Mouse (Mus musculus): ENCODE measurements around the gene Mepce.
"Not testable (repeated sequence)": the region's sequence is repeated elsewhere in the genome, so short reads cannot be mapped to it uniquely, and the experiment has no call there.

Mepce gene

DNA sequence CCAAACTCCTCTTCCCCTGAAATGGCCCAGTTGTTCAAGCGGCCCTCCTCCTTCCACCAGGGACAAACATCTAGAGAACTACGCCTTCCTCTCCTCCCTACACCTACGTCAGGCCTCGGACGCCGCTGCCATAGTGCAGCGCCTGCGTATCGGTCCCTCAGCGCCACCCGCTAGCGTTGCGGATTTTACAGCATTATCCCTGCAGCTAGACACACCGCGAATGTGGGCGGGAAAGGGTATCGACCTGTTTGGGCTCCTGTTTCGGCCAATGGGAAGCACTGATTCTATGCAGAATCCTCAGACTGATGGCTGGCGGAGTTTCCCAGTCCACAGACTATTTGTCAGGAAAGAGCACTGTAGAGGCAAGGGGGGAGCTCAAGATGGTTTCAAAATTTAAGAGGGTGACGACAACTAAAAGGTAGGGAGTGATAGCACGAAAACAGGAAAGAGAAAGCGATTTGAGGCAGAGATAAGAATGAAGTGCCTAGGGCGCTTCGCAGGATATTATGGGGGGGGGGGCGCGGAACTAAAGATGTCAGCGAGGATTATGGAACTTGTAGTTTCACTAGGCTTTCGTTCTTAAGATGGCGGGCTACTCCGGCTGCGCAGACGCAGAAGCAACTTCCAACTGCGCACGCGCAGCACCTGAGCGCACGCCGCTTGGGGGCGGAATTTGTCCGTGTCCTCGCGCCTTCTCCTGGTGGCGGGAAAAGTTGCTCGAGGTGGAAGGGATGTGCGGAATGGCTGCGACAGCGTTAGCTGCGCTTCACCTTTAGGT, at the start of gene Mepce, which contains the start of gene Zcwpw1:
Gene Mepce (minus strand): TSS at position 505 of the 778 bp plus-strand sequence.
Gene Zcwpw1 (plus strand): TSS at position 648 of the 778 bp plus-strand sequence.
- DNase-seq: peak; percentile 95 to 96

- DNase-seq: not testable (repeated sequence)
Observed at GRCm38 (mm10) chr5:137837110-137837509, 49.7 kb upstream of the Mepce start.

- no peak for DNase-seq
Observed at GRCm38 (mm10) chr5:137836611-137837010, 49.2 kb upstream of the Mepce start.

GRCm38 (mm10) chr5:137835966-137836520, 48.6 kb upstream of the Mepce start, which contains the start of gene Pilra:
Gene Pilra, minus strand, starts transcription at chr5:137836281.
- not testable (repeated sequence) for DNase-seq

DNA sequence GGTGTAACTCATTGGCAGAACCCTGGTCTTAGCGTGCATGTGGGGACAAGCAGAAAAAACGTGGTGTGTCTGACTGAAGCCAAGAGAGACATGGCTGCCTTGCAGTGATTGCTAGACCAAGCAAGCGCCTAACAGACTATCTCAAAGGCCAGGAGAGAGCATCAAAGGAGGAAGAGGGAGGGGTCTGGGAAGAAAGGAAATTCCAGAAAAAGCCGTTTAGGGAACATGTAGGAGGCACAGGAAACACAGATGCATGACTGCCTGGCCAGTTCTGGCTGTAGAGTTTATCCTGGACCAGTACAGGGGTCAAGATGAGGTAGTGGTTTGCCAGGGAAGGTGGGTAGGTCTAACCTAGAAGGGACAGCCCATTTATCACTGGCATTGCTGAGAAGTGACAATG, 46.0 kb upstream of the Mepce start:
- DNase-seq: no peak

DNA sequence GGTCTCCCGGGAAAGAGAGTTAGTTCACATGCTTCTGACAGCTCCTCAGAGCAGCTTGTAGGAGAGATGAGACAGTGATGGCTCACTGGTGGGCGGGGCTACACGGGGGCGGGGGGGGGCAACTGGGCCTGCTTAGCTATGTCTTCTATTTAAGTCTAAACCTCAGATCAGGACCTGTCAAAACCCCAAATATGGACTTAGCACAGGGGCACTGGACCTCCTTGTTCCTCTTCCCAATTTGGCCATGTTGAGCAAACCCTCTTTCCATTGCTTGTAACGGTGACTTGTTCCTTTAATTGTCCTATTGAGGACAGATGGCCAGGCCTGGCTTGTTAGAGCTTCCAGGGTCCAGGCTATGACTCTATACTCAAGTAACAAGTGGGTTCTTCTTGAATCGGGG, 44.1 kb upstream of the Mepce start:
- DNase-seq: no peak

- no peak for DNase-seq
Observed at GRCm38 (mm10) chr5:137831106-137831505, 43.7 kb upstream of the Mepce start.

DNA sequence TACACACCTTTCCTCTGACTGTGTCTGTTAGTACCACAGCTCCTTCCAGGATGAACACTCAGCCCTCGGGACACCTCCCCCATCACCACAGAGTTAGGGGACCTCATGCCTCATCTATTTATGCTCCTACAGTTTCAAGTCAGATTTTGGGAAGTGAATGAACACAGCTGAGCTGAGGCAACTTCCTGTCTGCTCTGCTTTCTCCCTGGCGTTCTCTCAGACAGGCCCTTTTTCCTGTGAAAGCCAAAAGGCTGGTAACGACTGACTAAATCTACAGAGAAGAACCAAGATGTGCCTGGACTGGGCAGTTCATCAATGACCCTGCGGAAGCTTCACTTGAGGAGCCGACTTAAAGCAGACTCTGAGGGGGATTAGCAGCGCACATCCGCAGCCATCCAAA, 42.8 kb upstream of the Mepce start:
- no peak for DNase-seq

DNA sequence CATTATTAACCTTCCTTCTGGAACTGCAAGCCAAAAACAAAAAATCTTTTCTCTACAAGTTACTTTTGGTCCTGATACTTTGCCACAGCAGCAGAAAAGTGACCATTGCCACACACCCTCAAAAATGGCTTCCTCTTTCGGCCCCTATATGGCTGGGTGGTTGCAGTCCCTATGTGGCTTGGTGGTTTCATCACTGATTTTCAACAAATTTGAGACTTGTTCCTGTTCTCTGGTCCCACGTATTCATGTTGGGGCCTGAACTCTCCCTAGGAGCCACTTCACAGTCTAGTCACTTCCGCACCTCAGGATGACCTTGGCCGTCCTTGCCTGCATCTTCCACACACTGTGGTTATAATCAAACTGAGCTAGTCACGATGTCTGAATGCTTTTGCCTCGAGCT, 41.2 kb upstream of the Mepce start:
- DNase-seq: no peak

DNA sequence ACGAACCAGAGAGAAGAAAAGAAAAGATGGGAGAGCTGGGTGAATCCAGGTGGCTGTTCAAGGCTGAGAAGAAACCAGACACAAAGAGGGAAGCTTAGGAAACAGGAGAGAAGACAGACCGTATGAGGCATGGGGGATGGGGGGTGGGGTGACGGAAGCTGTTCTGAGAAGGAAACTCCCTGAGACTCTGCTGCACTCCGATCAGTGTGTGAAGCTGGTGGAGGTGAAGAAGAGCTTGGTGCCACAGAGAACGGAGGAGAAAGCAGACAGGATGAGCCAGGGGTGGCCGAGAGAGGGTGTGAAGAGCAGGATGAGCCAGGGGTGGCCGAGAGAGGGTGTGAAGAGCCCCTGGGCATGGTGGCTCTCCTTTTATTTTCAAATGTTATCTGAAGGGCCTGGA, 39.0 kb upstream of the Mepce start:
- no peak for DNase-seq

GRCm38 (mm10) chr5:137825971-137826370, 38.5 kb upstream of the Mepce start:
- no peak for DNase-seq

DNA sequence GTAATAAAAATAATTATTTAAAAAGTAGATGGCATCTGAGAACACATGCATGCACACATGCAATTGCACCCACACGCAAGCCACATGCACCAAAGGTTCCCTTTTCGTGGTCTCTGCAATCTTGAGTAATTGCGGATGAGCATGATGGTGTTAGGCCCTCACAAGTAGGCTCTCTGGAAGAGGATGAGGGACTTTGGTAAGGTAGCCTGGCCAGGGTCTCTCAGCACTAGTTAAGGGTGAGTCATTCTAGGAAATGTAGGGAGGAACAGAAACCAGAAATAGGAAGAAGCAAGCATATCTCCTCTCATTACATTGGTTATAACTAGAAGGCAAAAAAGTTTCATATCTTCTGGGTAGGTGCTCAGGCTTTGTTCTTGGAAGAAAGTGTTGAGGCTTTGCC, 37.6 kb upstream of the Mepce start:
- DNase-seq: no peak

- DNase-seq: no peak
Observed at GRCm38 (mm10) chr5:137823455-137824045, 36.1 kb upstream of the Mepce start.

DNA sequence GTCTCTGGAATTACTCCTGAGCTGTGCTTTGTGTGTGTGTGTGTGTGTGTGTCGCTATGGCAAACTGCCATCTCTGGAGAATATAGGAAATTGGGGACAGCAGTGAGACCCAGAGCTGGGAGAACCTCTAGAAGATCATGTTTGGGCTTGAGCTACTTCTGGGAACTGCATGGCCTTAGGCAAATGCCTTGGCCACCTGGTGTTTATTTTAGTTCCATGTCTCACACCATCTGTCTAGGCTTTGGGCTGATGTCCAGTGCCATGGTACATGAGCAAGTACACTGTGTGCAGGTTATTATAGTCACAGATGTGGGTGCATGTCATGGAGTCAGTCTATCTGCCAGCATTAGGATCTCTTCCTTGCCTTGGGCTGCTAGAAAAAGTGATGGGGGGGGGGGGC, 35.1 kb upstream of the Mepce start:
- DNase-seq: no peak

GRCm38 (mm10) chr5:137822126-137822525, 34.7 kb upstream of the Mepce start:
- DNase-seq: no peak

- DNase-seq: no peak
Observed at GRCm38 (mm10) chr5:137817466-137818222, 30.2 kb upstream of the Mepce start.

GRCm38 (mm10) chr5:137808316-137808715, 20.9 kb upstream of the Mepce start:
- no peak for DNase-seq

- DNase-seq: no peak
Observed at GRCm38 (mm10) chr5:137806158-137806557, 18.7 kb upstream of the Mepce start.

DNA sequence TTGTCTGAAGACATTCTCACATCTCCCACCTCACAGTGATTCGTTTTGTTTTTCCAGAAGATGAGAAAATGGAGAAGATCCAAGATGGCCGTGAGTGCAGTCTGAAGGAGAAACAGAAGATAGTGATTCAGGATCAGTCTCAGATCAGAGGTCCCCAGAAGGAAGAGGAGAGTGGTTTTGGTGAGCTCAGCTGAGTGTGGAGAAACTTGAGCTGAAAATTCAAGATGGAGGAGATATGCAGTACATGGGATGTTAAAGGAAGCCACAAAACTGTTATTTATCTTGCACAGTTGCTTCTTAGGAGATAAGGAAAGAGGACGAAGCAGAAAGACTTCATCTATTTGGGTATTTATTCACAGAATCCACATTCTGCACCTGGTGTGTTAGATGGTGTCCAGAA, 13.5 kb upstream of the Mepce start:
- DNase-seq: no peak

DNA sequence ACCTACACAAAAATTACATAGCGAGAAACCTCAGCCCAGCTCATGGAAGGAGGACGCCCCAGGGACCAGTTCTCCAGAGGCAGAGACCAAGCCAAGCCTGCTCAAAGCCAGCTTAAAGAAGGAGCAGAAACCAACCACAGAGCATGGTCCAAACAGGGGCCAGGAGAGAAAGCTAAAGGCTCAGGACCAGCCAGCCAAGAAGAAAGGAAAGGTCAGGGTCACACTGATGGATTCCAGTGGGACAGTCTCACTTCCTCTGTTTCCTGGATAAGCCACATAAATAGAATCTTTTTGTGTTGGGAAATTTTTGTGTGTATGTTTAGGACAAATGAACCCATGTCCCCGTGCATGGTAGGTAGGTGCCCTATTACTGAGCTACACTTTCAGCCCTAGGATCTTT, 9.2 kb upstream of the Mepce start:
- DNase-seq: no peak

GRCm38 (mm10) chr5:137791553-137791952, 4.1 kb upstream of the Mepce start:
- DNase-seq: no peak

GRCm38 (mm10) chr5:137788946-137789531, 1.6 kb upstream of the Mepce start:
- DNase-seq: no peak

DNA sequence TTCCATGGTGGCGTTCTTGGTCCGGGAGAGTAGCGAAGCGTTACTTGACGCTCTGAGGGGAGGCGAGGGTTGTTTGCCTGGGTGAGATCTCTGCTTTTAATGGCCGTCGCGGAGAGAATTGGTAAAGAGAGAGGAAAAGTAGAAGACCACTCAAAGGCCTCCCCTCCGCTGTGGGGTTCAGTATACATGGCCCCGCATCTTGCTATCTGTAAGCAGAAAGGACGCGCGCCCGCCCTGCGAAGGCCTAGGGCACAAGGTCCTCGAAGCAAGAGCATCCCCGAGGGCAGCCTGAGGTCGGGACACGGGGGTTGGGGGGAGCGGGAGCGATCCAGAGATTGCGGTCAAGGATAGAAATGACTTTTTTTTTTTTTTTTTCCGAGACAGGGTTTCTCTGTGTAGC, 716 bp upstream of the Mepce start:
- peak; percentile 35 to 50 for DNase-seq

All from kidney, adult 8-10 months (tissue).